Mouse (Mus musculus) hindbrain, embryonic 11.5 days (tissue): ENCODE measurements around the gene Cdh5. TPM values are rescaled to one million over a fixed set of nuclear protein-coding genes. Genes with fewer than 3 reads are reported as not detected.
"Not testable (repeated sequence)": the region's sequence is repeated elsewhere in the genome, so short reads cannot be mapped to it uniquely, and the experiment has no call there.

Experiments
- ATAC-seq: fragments of 200-750 bp; cut with Nextera tagmentation; 2 replicates; pipeline ENCODE4 v1.8.0; 2017; ENCODE audit warnings: mild to moderate bottlenecking, moderate TSS enrichment, moderate library complexity; ENCODE audit not compliant: low FRiP score
- DNase-seq: peaks from one replicate; pipeline ENCODE4 v3.0.0-alpha.2; 2015; ENCODE audit warnings: low spot score
- H3K27ac ChIP-seq: fragments of 300-500 bp; sonication (generic); 2 replicates; pipeline ENCODE4 v1.5.1; 2014; ENCODE audit warnings: mild to moderate bottlenecking, low read depth, low read length
- H3K27me3 ChIP-seq: fragments of 300-500 bp; sonication (generic); 2 replicates; pipeline ENCODE4 v1.6.1; 2014; ENCODE audit warnings: mild to moderate bottlenecking, low read length, moderate library complexity, mixed read lengths; ENCODE audit not compliant: control insufficient read depth, insufficient read depth
- H3K36me3 ChIP-seq: fragments of 300-500 bp; sonication (generic); 2 replicates; pipeline ENCODE4 v1.6.1; 2014; ENCODE audit warnings: mild to moderate bottlenecking, low read length, moderate library complexity, mixed read lengths; ENCODE audit not compliant: control insufficient read depth, insufficient read depth
- H3K4me1 ChIP-seq: fragments of 300-500 bp; sonication (generic); replicated peaks from 2 replicates; pipeline ENCODE4 v1.6.1; 2014; ENCODE audit warnings: low read length, mixed read lengths; ENCODE audit not compliant: control insufficient read depth, insufficient read depth
- H3K4me2 ChIP-seq: fragments of 300-500 bp; sonication (generic); replicated peaks from 2 replicates; pipeline ENCODE4 v1.6.1; 2014; ENCODE audit warnings: mild to moderate bottlenecking, low read depth, low read length
- H3K4me3 ChIP-seq: fragments of 300-500 bp; sonication (generic); 2 replicates; pipeline ENCODE4 v1.5.1; 2014; ENCODE audit warnings: low read depth, low read length
- H3K9ac ChIP-seq: fragments of 300-500 bp; sonication (generic); 2 replicates; pipeline ENCODE4 v1.6.1; 2014; ENCODE audit warnings: low read depth, low read length
- H3K9me3 ChIP-seq: fragments of 300-500 bp; sonication (generic); 2 replicates; pipeline ENCODE4 v1.6.1; 2016; ENCODE audit warnings: low read length; ENCODE audit not compliant: control insufficient read depth
- WGBS: fragments of 180-500 bp; shearing (Covaris S2); extraction: QIAGEN DNeasy Blood & Tissue Kit; methylation state at CpG from one replicate; pipeline ENCODE4 v1.1.7; 2014; 5-methylcytosine and 5-hydroxymethylcytosine counted together
- polyA plus RNA-seq: library from polyadenylated mRNA; unstranded; fragments of >200 nt; fragmentation: Nextera tagmentation; extraction: Ambion mirVana; gene quantifications from 2 replicates; pipeline ENCODE4 v1.2.1, GENCODE M21; 2014

Gene Cdh5
- polyA plus RNA-seq, 1 experiment from 2014 or later = 15.9 TPM

DNA sequence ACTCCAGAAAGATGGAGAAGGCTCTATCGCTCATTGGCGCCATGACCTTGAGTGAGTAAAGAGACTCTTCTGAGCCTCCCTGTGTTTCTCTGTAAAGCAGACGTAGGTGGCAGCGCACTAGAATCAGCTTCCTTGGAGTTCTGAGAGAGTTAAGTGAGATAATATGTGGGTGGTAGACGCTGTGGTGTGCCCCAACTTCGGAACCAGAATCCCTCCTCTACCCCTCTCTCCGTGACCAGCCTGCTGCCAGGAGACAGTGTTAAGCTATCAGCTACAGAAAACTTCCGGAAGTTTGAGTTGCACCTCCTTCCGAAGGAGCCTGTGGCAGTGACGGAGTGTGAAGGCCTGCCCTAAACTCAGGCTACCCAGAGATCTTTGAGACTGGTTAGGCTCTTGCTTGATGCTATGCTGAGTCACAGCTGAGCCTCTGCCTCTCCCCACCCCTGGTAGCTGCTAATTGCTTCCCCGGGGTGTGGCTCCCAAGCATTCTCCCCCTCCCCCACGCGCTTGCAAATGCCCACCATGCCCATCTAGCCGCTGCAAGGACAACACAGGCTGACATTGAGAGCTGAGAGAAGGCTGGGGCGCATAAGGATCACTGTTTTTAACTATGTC lies 32.9 kb upstream of the Cdh5 start:
- no peak for DNase-seq
- no peaks in the 10 kb centered on the region for H3K36me3 ChIP-seq
- no peak for ATAC-seq
- H3K27ac ChIP-seq = no peak overlapping the region
- no peaks in the 10 kb centered on the region for H3K4me1 ChIP-seq
- H3K9me3 ChIP-seq = no peaks in the 10 kb centered on the region
- WGBS = 82% methylated on average over 15 of the region's 15 CpGs
- H3K4me3 ChIP-seq = no peak overlapping the region
- H3K9ac ChIP-seq = no peak overlapping the region
- no peaks in the 10 kb centered on the region for H3K27me3 ChIP-seq
- no peak overlapping the region for H3K4me2 ChIP-seq

DNA sequence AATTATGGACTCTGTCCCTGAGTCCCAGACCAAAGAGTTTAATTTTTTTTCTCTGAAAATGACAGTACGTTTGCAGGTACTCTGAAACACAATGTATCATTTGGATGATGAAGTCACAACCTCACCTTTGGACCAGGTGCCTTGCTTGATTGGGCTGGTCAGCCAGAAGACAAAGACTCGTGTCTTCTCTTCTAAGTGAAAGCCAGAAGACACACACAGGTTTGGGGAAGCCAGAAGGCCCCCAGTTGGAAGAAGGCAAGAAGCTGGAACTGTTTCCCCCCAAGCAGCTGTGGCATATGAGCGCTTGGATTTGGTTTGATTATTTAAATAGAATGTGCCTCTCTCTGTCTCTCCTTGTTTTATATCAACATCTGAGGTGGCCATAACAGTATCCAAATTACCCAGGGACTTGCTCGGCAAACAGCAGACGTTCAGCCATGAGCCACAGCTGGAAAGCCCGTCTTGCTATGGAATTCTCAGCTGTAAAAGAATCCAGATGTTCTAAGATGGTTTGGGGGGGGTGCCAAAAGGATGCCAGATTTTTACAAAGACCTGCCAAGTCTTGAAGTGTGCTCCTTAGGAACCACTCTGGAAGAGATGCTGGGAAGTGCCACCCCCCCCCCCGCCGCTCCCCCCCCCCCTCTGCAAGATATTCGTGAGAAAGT lies 31.1 kb upstream of the Cdh5 start:
- 75% methylated on average over 6 of the region's 9 CpGs for WGBS
- not testable (repeated sequence) for H3K36me3 ChIP-seq, H3K27me3 ChIP-seq, DNase-seq, H3K4me2 ChIP-seq, H3K9ac ChIP-seq, ATAC-seq, H3K27ac ChIP-seq, H3K4me3 ChIP-seq, H3K9me3 ChIP-seq, H3K4me1 ChIP-seq

DNA sequence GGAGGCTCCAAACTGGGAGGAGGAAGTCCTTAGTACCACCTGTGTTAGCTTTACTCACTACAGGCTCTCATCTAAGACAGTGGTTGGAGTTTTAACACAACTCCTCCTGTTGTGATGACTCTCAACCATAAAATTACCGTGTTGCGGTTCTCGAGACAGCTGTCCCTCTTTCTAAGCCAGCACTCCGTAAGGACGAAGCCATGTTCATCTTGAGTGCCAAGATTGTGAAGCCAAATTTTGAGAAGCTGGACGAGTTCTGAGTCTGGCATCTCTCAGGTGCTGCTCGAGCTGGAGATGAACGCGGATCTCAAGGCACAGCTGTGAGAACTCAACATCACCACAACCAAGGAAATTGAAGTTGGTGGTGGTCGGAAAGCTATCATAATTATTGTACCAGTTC lies 30.5 kb upstream of the Cdh5 start:
- H3K4me2 ChIP-seq = no peak overlapping the region
- WGBS = 90% methylated on average over 10 of the region's 10 CpGs
- no peak overlapping the region for H3K27ac ChIP-seq
- DNase-seq (no peak), ATAC-seq (no peak)
- H3K4me1 ChIP-seq = no peaks in the 10 kb centered on the region
- H3K9me3 ChIP-seq = no peaks in the 10 kb centered on the region
- no peak overlapping the region for H3K4me3 ChIP-seq
- H3K9ac ChIP-seq = no peak overlapping the region
- H3K27me3 ChIP-seq = no peaks in the 10 kb centered on the region
- no peaks in the 10 kb centered on the region for H3K36me3 ChIP-seq

DNA sequence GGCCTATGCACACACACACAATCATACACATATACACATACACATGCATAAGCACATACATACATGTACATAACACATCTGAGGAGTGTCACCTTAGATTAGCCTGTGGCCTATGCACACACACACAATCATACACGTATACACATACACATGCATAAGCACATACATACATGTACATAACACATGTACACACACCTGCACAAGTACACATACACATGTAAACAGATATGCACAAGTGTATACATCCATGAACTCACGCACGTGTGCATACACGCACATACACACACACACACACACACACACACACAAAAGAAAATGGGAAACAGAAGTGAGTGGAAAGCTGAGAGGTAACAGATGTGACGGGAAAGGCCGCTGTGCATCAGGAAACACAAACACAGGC lies 26.3 kb upstream of the Cdh5 start:
- Histone ChIP-seq H3K9ac (no peak overlapping the region), H3K9me3 (no peaks in the 10 kb centered on the region), H3K27ac (no peak overlapping the region), H3K4me2 (no peak overlapping the region), H3K36me3 (no peaks in the 10 kb centered on the region), H3K4me3 (no peak overlapping the region), H3K27me3 (no peaks in the 10 kb centered on the region), H3K4me1 (no peaks in the 10 kb centered on the region)
- ATAC-seq (no peak), DNase-seq (no peak)
- WGBS = 82% methylated on average over 6 of the region's 6 CpGs

DNA sequence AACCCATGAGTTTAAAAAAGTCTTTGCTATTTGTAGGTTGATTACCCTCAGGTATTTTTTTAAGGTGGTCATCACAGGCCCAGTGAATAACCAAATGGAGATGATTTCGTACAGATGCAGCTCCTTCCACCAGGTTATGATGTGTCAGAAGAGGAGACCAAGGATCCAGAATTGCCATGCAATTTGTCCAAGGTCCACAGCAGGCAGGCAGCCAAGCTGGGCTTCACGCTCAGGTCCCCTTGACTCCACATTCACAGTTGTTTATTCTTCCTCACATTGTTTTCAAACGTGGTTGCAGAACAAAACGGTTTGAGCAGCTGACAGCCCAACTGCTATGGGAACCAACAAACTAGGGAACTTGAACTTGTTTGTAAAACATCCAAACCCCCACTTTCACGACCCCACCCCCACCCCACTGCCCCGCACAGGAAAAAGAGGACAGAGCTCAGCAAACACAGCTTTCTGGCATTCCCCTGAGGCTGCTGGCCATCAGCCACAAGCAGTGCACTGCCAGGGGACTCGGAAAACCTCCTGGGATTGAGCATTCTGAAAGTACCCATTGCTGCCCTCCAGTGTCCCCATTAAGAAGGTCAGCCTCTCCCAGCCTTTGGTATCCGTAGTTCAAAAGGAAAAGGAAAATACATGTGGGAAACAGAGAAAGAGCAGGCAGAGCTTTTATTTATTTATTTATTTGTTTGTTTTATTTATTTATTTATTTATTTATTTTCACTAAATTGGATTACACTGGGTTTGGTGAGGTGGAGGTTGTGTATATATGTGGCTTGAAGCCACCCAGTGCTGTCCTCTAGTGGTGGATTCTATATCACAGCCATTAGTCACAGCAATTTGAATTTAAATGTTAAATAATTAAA lies 24.6 kb upstream of the Cdh5 start:
- Histone ChIP-seq H3K4me2 (no peak overlapping the region), H3K36me3 (no peaks in the 10 kb centered on the region), H3K27ac (no peak overlapping the region), H3K9ac (no peak overlapping the region), H3K4me3 (no peak overlapping the region), H3K9me3 (no peaks in the 10 kb centered on the region), H3K4me1 (no peaks in the 10 kb centered on the region), H3K27me3 (no peaks in the 10 kb centered on the region)
- DNase-seq = peak; percentile 39
- ATAC-seq = peak; percentile 54; the same call in 1 of the 2 replicates
- WGBS = 31% methylated on average over 8 of the region's 8 CpGs

DNA sequence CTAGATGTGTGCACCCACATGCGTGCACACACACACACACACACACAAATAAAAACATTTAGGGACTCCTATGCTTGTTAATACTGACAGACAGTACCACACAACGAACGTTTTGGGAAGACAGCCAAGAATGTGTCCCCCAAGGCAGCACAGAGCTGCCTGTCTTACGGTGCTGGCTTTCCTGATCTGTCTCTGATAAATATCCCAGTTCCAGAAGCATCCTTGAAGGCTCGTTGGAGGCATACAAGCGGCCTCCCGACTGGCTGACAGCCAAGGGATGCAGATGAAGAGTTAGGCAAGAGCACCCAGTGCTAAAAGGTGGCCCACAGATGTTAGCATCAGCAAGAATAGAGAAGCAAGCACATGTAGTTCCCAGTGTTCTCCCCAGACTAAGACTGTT lies 23.3 kb upstream of the Cdh5 start:
- H3K4me3 ChIP-seq = no peak overlapping the region
- no peaks in the 10 kb centered on the region for H3K27me3 ChIP-seq
- no peak overlapping the region for H3K27ac ChIP-seq
- no peaks in the 10 kb centered on the region for H3K9me3 ChIP-seq
- H3K4me1 ChIP-seq = no peaks in the 10 kb centered on the region
- DNase-seq = no peak
- ATAC-seq = no peak
- H3K9ac ChIP-seq = no peak overlapping the region
- WGBS = 80% methylated on average over 7 of the region's 7 CpGs
- no peak overlapping the region for H3K4me2 ChIP-seq
- no peaks in the 10 kb centered on the region for H3K36me3 ChIP-seq

DNA sequence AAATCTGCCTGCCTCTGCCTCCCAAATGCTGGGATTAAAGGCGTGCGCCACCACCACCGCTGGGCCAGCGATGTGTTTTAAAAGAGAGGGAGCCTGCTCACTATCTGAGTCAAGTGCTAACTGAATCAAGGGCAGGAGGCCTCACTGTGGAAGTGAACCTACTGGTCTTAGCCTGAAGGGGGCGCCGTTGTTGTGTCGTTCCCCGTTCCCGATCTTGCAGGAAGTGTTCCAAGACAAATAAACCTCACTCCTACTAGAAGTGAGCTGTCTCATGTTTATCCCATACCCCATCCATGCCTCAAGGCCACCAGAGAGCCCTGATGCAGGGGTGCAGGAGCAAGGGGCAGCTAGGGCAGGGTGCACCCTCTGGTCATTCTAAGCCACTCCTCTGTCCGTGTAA lies 16.1 kb upstream of the Cdh5 start:
- 81% methylated on average over 10 of the region's 10 CpGs for WGBS
- DNase-seq (no peak), ATAC-seq (no peak)
- H3K9ac ChIP-seq = no peak overlapping the region
- no peak overlapping the region for H3K27ac ChIP-seq
- no peaks in the 10 kb centered on the region for H3K27me3 ChIP-seq
- no peaks in the 10 kb centered on the region for H3K9me3 ChIP-seq
- H3K4me2 ChIP-seq = no peak overlapping the region
- H3K4me1 ChIP-seq = no peaks in the 10 kb centered on the region
- no peaks in the 10 kb centered on the region for H3K36me3 ChIP-seq
- H3K4me3 ChIP-seq = no peak overlapping the region

DNA sequence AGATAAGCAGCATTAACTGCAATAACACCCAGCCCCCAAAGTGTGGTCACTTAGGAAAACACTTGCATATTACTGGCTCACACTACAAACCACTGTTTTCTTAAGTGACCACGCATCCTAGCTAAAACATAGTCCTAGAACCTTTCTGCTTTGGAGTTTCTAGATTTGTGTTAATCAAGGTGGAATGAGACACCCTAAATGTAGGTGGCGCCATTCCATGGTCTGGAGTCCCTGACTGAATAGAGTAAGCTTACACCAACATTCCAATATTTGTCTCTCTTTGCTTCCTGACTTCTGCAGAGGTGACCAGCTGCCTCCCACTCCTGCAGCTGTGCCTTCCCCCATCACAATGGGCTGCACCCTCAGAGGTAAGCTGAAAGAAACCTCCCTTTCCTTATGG lies 14.8 kb upstream of the Cdh5 start:
- Histone ChIP-seq H3K9ac (no peak overlapping the region), H3K4me1 (no peaks in the 10 kb centered on the region), H3K4me2 (no peak overlapping the region), H3K27me3 (no peaks in the 10 kb centered on the region), H3K9me3 (no peaks in the 10 kb centered on the region), H3K4me3 (no peak overlapping the region), H3K27ac (no peak overlapping the region), H3K36me3 (no peaks in the 10 kb centered on the region)
- WGBS = 69% methylated on average over 2 of the region's 2 CpGs
- DNase-seq = no peak
- ATAC-seq = no peak
